Mouse (Mus musculus) megakaryocyte, adult 5-6 weeks (primary cell): ENCODE measurements at regions not wholly inside any gene's neighbourhood (a gene's known extent, or its start where the extent isn't known, plus 50 kb on each side); places are given as distances from the start of the nearest gene placed in this dataset.

Experiments
- ATAC-seq: 2 replicates; pipeline ENCODE4 v1.8.0; 2016; ENCODE audit warnings: mild to moderate bottlenecking, inconsistent platforms; ENCODE audit not compliant: poor library complexity, severe bottlenecking

DNA sequence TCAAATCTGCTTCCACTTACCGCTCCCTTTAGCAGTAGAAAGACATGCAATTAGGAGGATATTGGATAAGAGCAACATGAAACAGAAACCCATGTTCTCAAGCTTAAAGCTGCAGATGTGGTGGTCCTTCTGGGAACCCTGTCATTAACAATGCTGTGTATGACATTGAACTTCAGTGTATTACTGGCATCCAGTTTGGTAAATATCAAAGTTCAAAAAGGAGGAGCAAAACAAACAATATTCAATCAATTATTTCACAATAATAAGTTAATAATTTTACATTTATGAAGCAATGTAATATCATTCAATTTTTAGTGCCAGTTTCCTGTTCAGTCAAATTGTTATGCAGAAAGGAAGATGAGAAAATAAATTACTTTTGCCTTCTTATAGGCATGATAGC lies 160.3 kb upstream of the Cfhr2 start:
- no peak for ATAC-seq

DNA sequence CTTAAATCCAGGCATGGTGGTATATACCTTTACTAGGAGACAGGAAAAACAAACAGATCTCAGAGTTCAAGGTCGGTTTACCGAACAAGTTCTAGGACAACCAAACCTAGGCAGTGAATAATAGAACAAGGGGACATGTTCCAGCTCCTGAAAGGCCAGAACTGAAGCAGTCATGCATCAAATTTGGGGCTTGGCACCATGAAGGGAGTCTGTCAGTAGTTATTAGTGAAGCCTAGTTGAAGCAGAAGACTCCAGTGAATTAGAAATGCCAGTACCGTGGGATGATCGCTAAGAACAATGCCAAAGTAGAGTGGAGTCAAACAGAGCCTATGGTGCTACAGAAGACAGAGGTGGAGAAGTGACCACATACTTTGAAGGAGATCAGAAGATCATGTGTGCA lies 127.5 kb upstream of the Cfhr2 start:
- no peak for ATAC-seq

DNA sequence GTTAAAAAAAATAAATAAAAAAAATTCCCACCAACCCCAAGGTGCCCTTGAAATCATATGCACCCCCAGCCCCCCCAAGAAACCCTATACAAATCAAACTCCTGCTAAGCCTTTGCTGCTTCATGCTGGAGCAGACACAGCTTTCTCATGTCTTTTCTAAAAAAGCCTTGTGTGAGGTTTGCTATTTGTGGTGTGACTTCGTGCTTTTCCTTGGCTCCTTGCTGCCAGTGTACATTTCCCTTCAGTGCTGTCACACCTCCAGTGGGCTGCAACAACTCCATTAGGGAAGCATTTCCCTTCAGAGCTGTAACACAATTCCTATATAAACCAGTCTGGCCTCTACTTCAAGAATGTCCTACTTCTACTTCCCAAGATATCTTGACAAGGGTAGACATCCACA lies 93.3 kb upstream of the Cfhr2 start:
- no peak for ATAC-seq

DNA sequence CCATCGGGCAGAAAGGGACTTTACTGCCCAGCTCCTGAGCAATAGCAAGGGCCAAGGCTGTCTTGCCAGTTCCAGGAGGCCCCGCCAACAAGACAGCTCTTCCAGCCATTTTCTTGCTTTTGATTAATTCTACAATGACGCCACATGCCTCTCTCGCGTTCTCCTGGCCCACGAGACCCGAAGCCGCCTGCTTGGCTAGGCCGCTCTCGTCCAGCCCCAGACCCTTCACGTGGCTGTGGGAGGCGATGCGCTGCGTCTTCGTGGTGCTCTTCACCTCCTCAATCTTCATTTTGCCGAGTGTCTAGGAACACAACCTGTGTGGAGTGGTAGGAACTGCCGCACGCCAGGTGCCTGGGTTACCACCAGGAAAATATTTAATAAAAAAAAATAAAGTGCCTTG lies 70.8 kb upstream of the Cfhr2 start:
- peak; percentile 40; the same call in 1 of the 2 replicates for ATAC-seq
